Mouse (Mus musculus): ENCODE data around the gene Tmem151a.

Gene Tmem151a

DNA sequence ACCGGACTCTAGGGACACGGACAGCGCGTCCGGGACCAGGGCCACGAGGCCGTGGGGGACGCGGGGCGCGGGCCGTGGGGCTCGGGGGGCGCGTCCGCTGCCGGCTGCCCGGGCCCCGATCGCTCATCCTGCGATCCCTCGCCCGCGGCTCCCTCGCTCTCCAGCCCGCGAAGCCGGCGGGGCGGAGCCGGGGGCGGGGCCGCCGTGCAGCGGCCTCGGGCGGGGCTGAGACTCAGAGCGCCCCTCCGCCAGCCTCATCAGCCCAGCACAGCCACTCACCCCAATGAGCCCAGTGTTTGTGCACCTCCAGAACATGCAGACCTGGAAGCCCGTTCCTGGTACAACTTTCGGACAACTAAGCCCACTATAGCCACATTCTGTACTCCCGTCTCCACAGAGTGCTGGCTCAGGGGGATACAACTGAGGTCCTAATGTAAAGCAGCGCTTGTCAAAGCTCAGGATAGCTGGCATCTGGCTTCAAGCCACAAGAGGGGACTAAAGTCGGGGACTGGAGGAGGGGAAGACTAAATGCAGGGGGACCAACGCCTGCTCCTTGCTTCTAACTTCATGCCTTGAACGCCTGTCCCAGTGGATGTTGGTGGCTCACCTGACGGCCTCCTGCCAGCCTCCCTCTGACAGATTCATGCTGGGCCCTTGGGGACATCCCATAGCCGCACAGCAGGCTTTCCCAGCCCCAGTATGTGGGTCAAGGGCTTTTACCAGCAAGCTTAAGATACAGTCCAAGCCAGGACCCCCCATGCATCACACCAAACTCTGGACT, 13.2 kb upstream of the Tmem151a start, which contains the start of gene Cnih2:
TSS of gene Cnih2 (minus strand) at position 159 of the 781 bp plus-strand sequence.
- no peak for TF ChIP-seq CTCF (conservative IDR thresholded peaks at IDR 0.05; ENCODE audit: low read length)
- Histone ChIP-seq H3K27me3 (ENCODE audit: insufficient read depth, low read length) (peaks cover 30% of the 10 kb centered on the region), H3K4me3 (replicated peaks; ENCODE audit: low read length) (peak within 1 kb of the TSS; percentile 86), H3K36me3 (ENCODE audit: insufficient read depth, low read length) (peaks cover 50% of the 10 kb centered on the region), H3K4me1 (replicated peaks; ENCODE audit: low read depth, low read length) (peaks cover 76% of the 10 kb centered on the region), H3K9me3 (ENCODE audit: low read length) (no peaks in the 10 kb centered on the region)

- peak overlapping the region; percentile 86 for H3K4me3 ChIP-seq (replicated peaks; ENCODE audit: low read length)
- peaks cover 84% of the 10 kb centered on the region for H3K4me1 ChIP-seq (replicated peaks; ENCODE audit: low read depth, low read length)
- peaks cover 30% of the 10 kb centered on the region for H3K27me3 ChIP-seq (ENCODE audit: insufficient read depth, low read length)
- TF ChIP-seq POU5F1 (IDR thresholded peaks at IDR 0.05; ENCODE audit: borderline replicate concordance, low read length) (no peak), CTCF (conservative IDR thresholded peaks at IDR 0.05; ENCODE audit: low read length) (no peak), NANOG (IDR thresholded peaks at IDR 0.05; ENCODE audit: borderline replicate concordance, low read length) (no peak)
- H3K9me3 ChIP-seq (ENCODE audit: low read length), result no peaks in the 10 kb centered on the region
- H3K36me3 ChIP-seq (ENCODE audit: insufficient read depth, low read length), result peaks cover 50% of the 10 kb centered on the region
Measured at GRCm38 (mm10) chr19:5097521-5098362, 12.4 kb upstream of the Tmem151a start.

DNA sequence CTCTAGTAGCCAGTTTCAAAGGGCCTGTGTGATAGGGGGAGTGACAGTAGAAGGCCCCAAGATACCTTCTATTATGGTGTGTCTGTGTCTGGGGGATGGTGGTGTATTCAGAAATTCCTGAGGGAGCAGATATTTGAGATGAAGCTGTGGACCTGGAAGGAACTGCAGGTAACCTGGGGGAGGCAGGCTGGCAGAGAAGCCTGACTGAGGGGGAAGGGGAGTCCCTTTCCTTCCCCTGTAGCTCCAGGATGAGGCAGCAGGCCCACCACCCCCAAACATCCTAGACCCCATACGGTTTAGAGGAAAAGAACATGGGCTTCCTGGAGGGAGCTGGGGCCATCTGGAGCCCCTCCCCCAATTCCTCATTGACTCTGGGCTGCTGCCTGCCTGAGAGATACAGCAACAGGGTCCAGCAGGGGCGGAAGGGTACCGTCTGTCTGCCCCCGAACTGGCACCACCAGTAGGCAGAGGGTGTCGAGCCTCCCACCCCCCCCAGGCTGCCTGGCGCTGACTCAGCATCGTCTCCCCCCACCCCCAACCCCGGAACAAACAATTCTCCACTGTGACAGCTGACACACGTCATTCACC, 10.7 kb upstream of the Tmem151a start:
- H3K27me3 ChIP-seq (ENCODE audit: insufficient read depth, low read length), result peaks cover 30% of the 10 kb centered on the region
- no peaks in the 10 kb centered on the region for H3K9me3 ChIP-seq (ENCODE audit: low read length)
- peaks cover 82% of the 10 kb centered on the region for H3K4me1 ChIP-seq (replicated peaks; ENCODE audit: low read depth, low read length)
- H3K36me3 ChIP-seq (ENCODE audit: insufficient read depth, low read length), result peaks cover 50% of the 10 kb centered on the region
- TF ChIP-seq POU5F1 (IDR thresholded peaks at IDR 0.05; ENCODE audit: borderline replicate concordance, low read length), result no peak
- no peak for TF ChIP-seq CTCF (conservative IDR thresholded peaks at IDR 0.05; ENCODE audit: low read length)
- TF ChIP-seq NANOG (IDR thresholded peaks at IDR 0.05; ENCODE audit: borderline replicate concordance, low read length), result no peak
- H3K4me3 ChIP-seq (replicated peaks; ENCODE audit: low read length), result no peak overlapping the region

GRCm38 (mm10) chr19:5094746-5095417, 9.6 kb upstream of the Tmem151a start:
- H3K9me3 ChIP-seq (ENCODE audit: low read length), result no peaks in the 10 kb centered on the region
- no peak for TF ChIP-seq NANOG (IDR thresholded peaks at IDR 0.05; ENCODE audit: borderline replicate concordance, low read length)
- no peak for TF ChIP-seq POU5F1 (IDR thresholded peaks at IDR 0.05; ENCODE audit: borderline replicate concordance, low read length)
- TF ChIP-seq CTCF (conservative IDR thresholded peaks at IDR 0.05; ENCODE audit: low read length), result no peak
- peaks cover 30% of the 10 kb centered on the region for H3K27me3 ChIP-seq (ENCODE audit: insufficient read depth, low read length)
- peaks cover 50% of the 10 kb centered on the region for H3K36me3 ChIP-seq (ENCODE audit: insufficient read depth, low read length)
- H3K4me1 ChIP-seq (replicated peaks; ENCODE audit: low read depth, low read length), result peaks cover 77% of the 10 kb centered on the region
- H3K4me3 ChIP-seq (replicated peaks; ENCODE audit: low read length), result no peak overlapping the region

GRCm38 (mm10) chr19:5094243-5094632, 8.9 kb upstream of the Tmem151a start:
- Histone ChIP-seq H3K9me3 (ENCODE audit: low read length) (no peaks in the 10 kb centered on the region), H3K4me3 (replicated peaks; ENCODE audit: low read length) (no peak overlapping the region), H3K27me3 (ENCODE audit: insufficient read depth, low read length) (peaks cover 30% of the 10 kb centered on the region), H3K4me1 (replicated peaks; ENCODE audit: low read depth, low read length) (peaks cover 77% of the 10 kb centered on the region), H3K36me3 (ENCODE audit: insufficient read depth, low read length) (peaks cover 50% of the 10 kb centered on the region)
- peak; percentile 81 for TF ChIP-seq CTCF (conservative IDR thresholded peaks at IDR 0.05; ENCODE audit: low read length)
- no peak for TF ChIP-seq NANOG (IDR thresholded peaks at IDR 0.05; ENCODE audit: borderline replicate concordance, low read length)
- TF ChIP-seq POU5F1 (IDR thresholded peaks at IDR 0.05; ENCODE audit: borderline replicate concordance, low read length), result no peak

DNA sequence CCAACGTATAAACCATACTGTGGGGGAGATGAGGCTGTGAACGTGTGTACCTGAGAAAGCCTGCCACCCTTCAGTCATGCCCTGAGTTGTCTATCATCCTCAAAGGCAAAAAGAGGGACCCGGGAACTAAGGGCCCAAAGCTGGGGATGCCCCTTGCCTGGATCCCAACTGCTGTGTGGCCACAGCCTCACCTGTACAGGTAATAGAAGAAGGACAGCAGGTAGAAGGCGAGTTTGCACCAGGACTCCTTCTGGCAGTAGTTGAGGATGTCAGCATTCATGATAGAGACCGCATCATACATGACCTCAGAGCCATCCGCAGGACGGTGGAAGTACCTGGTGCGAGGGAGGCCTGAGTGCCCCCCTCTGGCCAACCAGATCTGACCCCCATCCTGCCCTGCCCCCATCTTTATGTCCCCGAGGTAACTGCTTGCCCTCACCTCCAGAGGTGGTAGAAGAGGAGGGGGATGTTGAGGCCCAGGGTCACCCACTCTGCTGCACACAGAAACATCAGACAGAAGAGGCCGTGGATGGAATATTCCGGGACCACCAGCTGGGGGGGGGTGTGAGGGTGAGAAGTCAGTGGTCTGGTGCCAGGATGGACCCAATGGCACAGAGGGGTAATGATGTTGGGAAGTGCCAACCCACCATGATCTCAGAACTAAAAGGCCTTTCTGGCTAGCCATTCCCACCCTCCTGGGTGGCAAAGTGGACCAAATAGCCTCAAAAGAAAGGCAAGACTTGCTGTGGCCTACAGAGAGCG, 8.3 kb upstream of the Tmem151a start:
- peaks cover 49% of the 10 kb centered on the region for H3K36me3 ChIP-seq (ENCODE audit: insufficient read depth, low read length)
- no peak overlapping the region for H3K4me3 ChIP-seq (replicated peaks; ENCODE audit: low read length)
- H3K27me3 ChIP-seq (ENCODE audit: insufficient read depth, low read length), result peaks cover 30% of the 10 kb centered on the region
- no peaks in the 10 kb centered on the region for H3K9me3 ChIP-seq (ENCODE audit: low read length)
- TF ChIP-seq POU5F1 (IDR thresholded peaks at IDR 0.05; ENCODE audit: borderline replicate concordance, low read length) (no peak), NANOG (IDR thresholded peaks at IDR 0.05; ENCODE audit: borderline replicate concordance, low read length) (no peak)
- peaks cover 76% of the 10 kb centered on the region for H3K4me1 ChIP-seq (replicated peaks; ENCODE audit: low read depth, low read length)

DNA sequence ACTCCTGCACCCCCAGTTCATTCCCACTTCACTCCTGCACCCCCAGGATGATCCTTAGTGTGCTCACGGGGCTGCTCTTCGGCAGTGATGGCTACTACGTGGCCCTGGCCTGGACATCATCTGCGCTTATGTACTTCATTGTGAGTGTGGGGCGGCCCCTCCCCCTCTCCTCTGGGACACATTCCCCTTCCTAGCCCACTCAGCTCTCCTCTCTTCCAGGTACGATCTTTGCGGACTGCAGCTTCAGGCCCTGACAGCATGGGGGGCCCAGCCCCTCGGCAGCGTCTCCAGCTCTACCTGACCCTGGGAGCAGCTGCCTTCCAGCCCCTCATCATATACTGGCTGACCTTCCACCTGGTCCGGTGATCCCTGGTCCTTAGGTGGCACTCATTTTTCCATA, 6.8 kb upstream of the Tmem151a start:
- TF ChIP-seq CTCF (conservative IDR thresholded peaks at IDR 0.05; ENCODE audit: low read length), result no peak
- TF ChIP-seq NANOG (IDR thresholded peaks at IDR 0.05; ENCODE audit: borderline replicate concordance, low read length), result no peak
- no peak for TF ChIP-seq POU5F1 (IDR thresholded peaks at IDR 0.05; ENCODE audit: borderline replicate concordance, low read length)
- Histone ChIP-seq H3K36me3 (ENCODE audit: insufficient read depth, low read length) (peaks cover 49% of the 10 kb centered on the region), H3K4me1 (replicated peaks; ENCODE audit: low read depth, low read length) (peaks cover 74% of the 10 kb centered on the region), H3K27me3 (ENCODE audit: insufficient read depth, low read length) (peaks cover 20% of the 10 kb centered on the region), H3K9me3 (ENCODE audit: low read length) (no peaks in the 10 kb centered on the region), H3K4me3 (replicated peaks; ENCODE audit: low read length) (no peak overlapping the region)

Measured in E14TG2a.4 (cell line).